Mouse (Mus musculus): ENCODE measurements around the gene Pclaf. TPM values are rescaled to one million over a fixed set of nuclear protein-coding genes. Genes with fewer than 3 reads are reported as not detected.

Pclaf gene
- total and polyA plus RNA-seq, 3 experiments, result 177 to 394 (median 229) TPM

GRCm38 (mm10) chr9:65844421-65845165, 45.4 kb upstream of the Pclaf start:
- Histone ChIP-seq H3K9ac (ENCODE audit: insufficient read depth, low read depth) (no peak overlapping the region), H3K27me3 (replicated peaks) (no peaks in the 10 kb centered on the region), H3K4me1 (ENCODE audit: control insufficient read depth in 1 of 2, insufficient read depth in 2 of 2) (no peaks in the 10 kb centered on the region), H3K4me2 (ENCODE audit: insufficient read depth, low read depth, poor library complexity, severe bottlenecking) (no peak overlapping the region), H3K27ac (ENCODE audit: insufficient read depth, low read depth) (no peak overlapping the region), H3K4me3 (replicated peaks in 1 of 3; ENCODE audit: low read depth in 2 of 3, low read length in 2 of 3, poor library complexity in 1 of 3) (no peak overlapping the region), H3K9me3 (replicated peaks; ENCODE audit: low read length) (no peaks in the 10 kb centered on the region), H3K79me2 (replicated peaks; ENCODE audit: control insufficient read depth, extremely low read depth, insufficient read depth, poor library complexity, severe bottlenecking) (no peaks in the 10 kb centered on the region), H3K36me3 (replicated peaks in 1 of 2; ENCODE audit: control insufficient read depth in 1 of 2, insufficient read depth in 1 of 2, low read length in 1 of 2) (peaks cover 2 to 20% of the 10 kb centered on the region in 2 experiments)
- no peak for TF ChIP-seq MXI1 (IDR thresholded peaks at IDR 0.05; ENCODE audit: low read depth, low read length)
- no peak for TF ChIP-seq GABPA (IDR thresholded peaks at IDR 0.05; ENCODE audit: insufficient replicate concordance, low read depth, low read length)
- no peak for TF ChIP-seq MAZ (IDR thresholded peaks at IDR 0.05; ENCODE audit: low read depth, low read length)
- no peak for TF ChIP-seq ZMIZ1 (IDR thresholded peaks at IDR 0.05; ENCODE audit: low read depth, low read length)
- TF ChIP-seq ETS1 (conservative IDR thresholded peaks at IDR 0.05; ENCODE audit: low read depth, low read length), result no peak
- no peak for TF ChIP-seq KAT2A (IDR thresholded peaks at IDR 0.05; ENCODE audit: insufficient replicate concordance, low read length)
- no peak for TF ChIP-seq MAX (IDR thresholded peaks at IDR 0.05; ENCODE audit: low read length)
- no peak for TF ChIP-seq RCOR1 (conservative IDR thresholded peaks at IDR 0.05; ENCODE audit: low read depth, low read length)
- TF ChIP-seq USF2 (conservative IDR thresholded peaks at IDR 0.05; ENCODE audit: low read depth, low read length), result no peak
- TF ChIP-seq SIN3A (IDR thresholded peaks at IDR 0.05; ENCODE audit: low read length), result no peak
- dilution Hi-C loops (cut with MboI; ENCODE audit: extremely low pct_ligation_motif_present, extremely low pct_unique_long_range_greater_than_20kb, low sequenced_read_pairs) (no loop called here), in situ Hi-C loops (cut with MboI; ENCODE audit: low pct_ligation_motif_present, low pct_unique_long_range_greater_than_20kb, low sequenced_read_pairs) (loop anchor here (5.0 to 10.0 kb wide), 2 partner anchors 147 to 240 kb away; no protein-coding TSS in a partner anchor)
- no peak for DNase-seq (ENCODE audit: extremely low read depth)

- TF ChIP-seq MXI1 (IDR thresholded peaks at IDR 0.05; ENCODE audit: low read depth, low read length), result no peak
- TF ChIP-seq NRF1 (IDR thresholded peaks at IDR 0.05; ENCODE audit: low read depth, low read length), result no peak
- TF ChIP-seq JUN (IDR thresholded peaks at IDR 0.05; ENCODE audit: insufficient read depth, low read depth, low read length), result no peak
- TF ChIP-seq POLR2AphosphoS2 (IDR thresholded peaks at IDR 0.05; ENCODE audit: low read depth, low read length), result no peak
- no peak for TF ChIP-seq SMC3 (IDR thresholded peaks at IDR 0.05; ENCODE audit: low read depth, low read length)
- no peaks in the 10 kb centered on the region for H3K27me3 ChIP-seq (replicated peaks)
- H3K9me3 ChIP-seq (replicated peaks; ENCODE audit: low read length), result no peaks in the 10 kb centered on the region
- H3K79me2 ChIP-seq (replicated peaks; ENCODE audit: control insufficient read depth, extremely low read depth, insufficient read depth, poor library complexity, severe bottlenecking), result no peaks in the 10 kb centered on the region
- in situ Hi-C loops (cut with MboI; ENCODE audit: low pct_ligation_motif_present, low pct_unique_long_range_greater_than_20kb, low sequenced_read_pairs), result loop anchor here (5.0 to 10.0 kb wide), 2 partner anchors 151 to 243 kb away; no protein-coding TSS in a partner anchor
- H3K4me1 ChIP-seq (ENCODE audit: control insufficient read depth in 1 of 2, insufficient read depth in 2 of 2), result peaks cover 0 to 6% of the 10 kb centered on the region in 2 experiments; a peak in 1 of 4 replicates
- no peak for DNase-seq (ENCODE audit: extremely low read depth)
- H3K36me3 ChIP-seq (replicated peaks in 1 of 2; ENCODE audit: control insufficient read depth in 1 of 2, insufficient read depth in 1 of 2, low read length in 1 of 2), result peaks cover 4 to 26% of the 10 kb centered on the region in 2 experiments
- no peak overlapping the region for H3K4me2 ChIP-seq (ENCODE audit: insufficient read depth, low read depth, poor library complexity, severe bottlenecking)
- no peak overlapping the region for H3K4me3 ChIP-seq (replicated peaks in 1 of 3; ENCODE audit: low read depth in 2 of 3, low read length in 2 of 3, poor library complexity in 1 of 3)
- H3K9ac ChIP-seq (ENCODE audit: insufficient read depth, low read depth), result no peak overlapping the region
- dilution Hi-C loops (cut with MboI; ENCODE audit: extremely low pct_ligation_motif_present, extremely low pct_unique_long_range_greater_than_20kb, low sequenced_read_pairs), result no loop called here
- H3K27ac ChIP-seq (ENCODE audit: insufficient read depth, low read depth), result no peak overlapping the region
Measured at GRCm38 (mm10) chr9:65848154-65848553, 41.9 kb upstream of the Pclaf start.
